Mouse (Mus musculus): Measurements from ENCODE around the gene Tmem131l.

GRCm38 (mm10) chr3:84046206-84046605 is 6.2 kb upstream of the Tmem131l start:
- no peak for TF ChIP-seq CTCF (IDR thresholded peaks at IDR 0.05; ENCODE audit: borderline replicate concordance, insufficient read depth, low read length)
- no peak for TF ChIP-seq POLR2A (IDR thresholded peaks at IDR 0.05; ENCODE audit: low read depth, low read length)

Data from embryonic fibroblast, embryonic 13.5 days (primary cell).